Mouse (Mus musculus): Measurements from ENCODE around the gene Rgcc.

Gene Rgcc

GRCm38 (mm10) chr14:79301466-79301875 lies at the start of gene Rgcc:
Gene Rgcc, minus strand, starts transcription at chr14:79301645.
- peak; percentile 91 for DNase-seq (ENCODE audit: low read depth, low spot score)

- DNase-seq (ENCODE audit: low read depth, low spot score): no peak
Observed at GRCm38 (mm10) chr14:79346384-79346783, 44.9 kb upstream of the Rgcc start.

- no peak for DNase-seq (ENCODE audit: low read depth, low spot score)
Observed at GRCm38 (mm10) chr14:79335613-79336012, 34.2 kb upstream of the Rgcc start.

- no peak for DNase-seq (ENCODE audit: low read depth, low spot score)
Observed at GRCm38 (mm10) chr14:79331936-79332335, 30.5 kb upstream of the Rgcc start.

- no peak for DNase-seq (ENCODE audit: low read depth, low spot score)
Observed at GRCm38 (mm10) chr14:79330944-79331561, 29.6 kb upstream of the Rgcc start.

- DNase-seq (ENCODE audit: low read depth, low spot score): peak; percentile 53
Observed at GRCm38 (mm10) chr14:79327033-79327432, 25.6 kb upstream of the Rgcc start.

GRCm38 (mm10) chr14:79324112-79324840 lies 22.8 kb upstream of the Rgcc start:
- DNase-seq (ENCODE audit: low read depth, low spot score): no peak

- DNase-seq (ENCODE audit: low read depth, low spot score): no peak
Observed at GRCm38 (mm10) chr14:79321881-79322280, 20.4 kb upstream of the Rgcc start.

DNA sequence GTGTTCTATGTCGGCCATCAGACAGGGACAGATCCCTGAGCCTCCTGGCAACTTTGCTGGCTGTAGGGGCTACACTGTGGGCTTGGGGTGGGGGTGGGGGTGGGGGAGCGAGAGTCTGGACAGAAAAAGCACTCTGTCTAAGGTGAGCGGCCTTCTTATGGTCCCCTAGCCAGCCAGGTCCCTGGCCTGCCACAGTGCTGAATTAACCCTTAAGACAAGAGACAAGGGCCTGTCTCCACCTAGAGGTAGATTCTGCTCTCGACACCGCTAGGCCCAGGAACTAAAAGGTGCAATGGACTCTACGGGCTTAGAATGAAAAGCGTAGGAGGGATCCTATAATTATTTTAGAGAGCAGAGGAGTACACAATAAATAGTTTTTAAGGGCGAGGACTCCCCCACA lies 19.7 kb upstream of the Rgcc start:
- DNase-seq (ENCODE audit: low read depth, low spot score): no peak

- DNase-seq (ENCODE audit: low read depth, low spot score): peak; percentile 63
Observed at GRCm38 (mm10) chr14:79317602-79318001, 16.2 kb upstream of the Rgcc start.

DNA sequence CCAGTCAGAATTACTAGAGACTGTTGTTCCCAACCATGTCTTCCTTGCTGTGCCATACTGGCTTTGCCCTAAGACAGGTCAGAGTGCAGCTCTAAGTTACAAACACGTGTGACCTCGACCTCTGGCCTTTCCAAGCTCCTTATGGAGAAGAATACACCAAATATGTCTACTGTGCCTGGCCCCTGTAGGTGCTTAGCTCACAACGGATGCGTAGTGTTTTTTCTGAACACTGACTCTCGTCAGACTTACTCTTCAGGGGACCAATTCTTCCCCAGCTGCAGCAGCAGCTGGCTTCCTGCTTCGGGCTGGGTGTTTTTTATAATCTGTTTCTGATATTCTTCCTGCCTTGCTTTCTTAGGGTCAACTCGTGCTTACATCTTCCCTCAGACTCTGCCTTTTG lies 14.4 kb upstream of the Rgcc start:
- no peak for DNase-seq (ENCODE audit: low read depth, low spot score)

GRCm38 (mm10) chr14:79314245-79315010 lies 13.0 kb upstream of the Rgcc start:
- no peak for DNase-seq (ENCODE audit: low read depth, low spot score)

DNA sequence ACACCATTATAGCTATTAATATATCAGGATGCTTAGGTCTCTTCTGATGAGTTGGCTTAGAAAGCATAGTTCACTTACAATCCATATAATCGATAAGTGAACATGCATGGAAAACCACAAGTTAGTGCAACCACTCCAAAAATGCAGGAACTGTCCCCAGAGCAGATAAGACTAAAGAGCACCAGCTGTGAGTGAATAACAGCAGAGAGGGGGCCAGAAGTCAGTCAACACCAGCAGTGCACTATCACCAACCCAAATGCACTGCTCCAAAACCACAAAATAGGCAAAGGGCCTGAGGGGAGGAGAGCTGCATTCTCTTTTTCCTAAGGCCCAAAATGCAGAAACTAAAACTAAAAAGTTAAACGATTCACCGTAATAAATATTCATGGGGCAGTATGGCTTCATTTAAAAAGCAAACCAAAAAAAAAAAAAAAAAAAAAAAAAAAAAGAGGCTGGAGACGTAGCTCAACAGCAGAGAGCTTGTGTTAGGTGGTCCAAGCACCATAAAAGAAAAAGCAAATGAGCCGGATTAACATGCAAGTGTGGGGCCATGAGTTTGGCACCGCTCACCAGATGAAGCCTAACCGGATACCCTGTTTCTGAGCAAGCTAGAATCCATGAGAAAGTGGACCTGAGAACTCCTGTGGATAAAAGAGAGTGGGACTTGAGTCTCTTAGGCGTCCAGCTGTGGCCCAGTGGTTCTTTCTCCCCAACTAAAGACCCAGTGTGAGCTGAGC lies 12.2 kb upstream of the Rgcc start:
- no peak for DNase-seq (ENCODE audit: low read depth, low spot score)

DNA sequence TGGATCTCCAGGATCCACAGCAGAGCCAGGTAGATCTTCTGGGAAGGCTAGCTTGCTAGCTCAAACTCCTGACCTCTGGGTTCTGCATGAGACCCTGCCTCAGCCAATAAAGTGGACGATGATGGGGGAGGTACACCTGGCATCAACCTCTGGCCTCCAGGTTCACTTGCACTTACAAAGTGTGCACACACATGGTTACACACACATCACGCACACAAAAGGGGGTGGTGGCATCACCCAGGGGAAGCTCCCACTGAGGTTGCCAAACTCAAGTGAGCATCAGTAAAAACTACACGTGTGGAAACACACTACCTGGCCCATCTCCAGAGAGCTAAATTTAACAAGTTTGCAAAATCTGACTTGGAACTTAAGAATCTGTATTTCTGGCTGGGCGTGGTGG lies 11.3 kb upstream of the Rgcc start:
- no peak for DNase-seq (ENCODE audit: low read depth, low spot score)

DNA sequence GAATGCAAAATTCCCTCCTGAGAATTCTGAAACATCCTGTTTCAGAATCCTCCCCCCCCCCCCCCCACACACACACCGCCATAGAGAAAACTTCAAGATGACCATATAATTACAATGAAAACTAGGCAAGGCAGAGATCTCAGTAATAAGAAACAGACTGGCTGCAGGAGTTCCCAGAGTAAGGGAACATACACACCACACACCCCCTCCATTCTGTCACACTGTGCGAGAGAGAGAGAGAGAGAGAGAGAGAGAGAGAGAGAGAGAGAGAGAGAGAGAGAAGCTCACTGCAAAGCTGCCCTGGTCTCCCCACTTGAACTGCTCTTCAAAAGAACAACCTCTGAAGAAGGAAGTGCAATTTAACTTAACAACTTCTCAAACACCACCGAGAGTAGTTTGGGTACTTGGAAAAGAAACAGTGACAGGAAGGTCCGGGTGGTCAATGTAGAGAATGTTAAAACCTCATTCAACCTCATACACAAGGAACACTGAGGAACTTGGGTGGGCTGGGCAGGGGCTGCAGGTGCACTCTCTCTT lies 10.5 kb upstream of the Rgcc start:
- DNase-seq (ENCODE audit: low read depth, low spot score): no peak

DNA sequence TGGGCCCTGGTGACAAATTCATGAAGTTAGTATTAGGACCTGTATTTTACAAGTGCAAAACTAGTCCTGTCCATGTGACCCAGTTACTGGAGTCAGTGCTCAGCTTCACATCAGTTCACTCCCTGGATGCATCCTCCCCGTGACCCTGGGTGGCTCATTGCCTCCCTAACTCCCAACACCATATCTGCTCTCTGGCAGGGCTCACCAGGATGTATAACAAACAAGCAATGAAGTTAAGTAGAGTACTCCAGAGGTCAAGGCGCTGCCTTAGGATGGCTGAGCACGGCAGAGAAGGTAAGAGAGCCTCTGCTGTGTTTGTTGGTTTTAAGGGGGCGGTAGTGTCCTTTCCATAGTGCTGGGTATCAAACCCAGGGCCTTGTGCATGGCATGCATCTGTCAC lies 7.7 kb upstream of the Rgcc start:
- no peak for DNase-seq (ENCODE audit: low read depth, low spot score)

DNA sequence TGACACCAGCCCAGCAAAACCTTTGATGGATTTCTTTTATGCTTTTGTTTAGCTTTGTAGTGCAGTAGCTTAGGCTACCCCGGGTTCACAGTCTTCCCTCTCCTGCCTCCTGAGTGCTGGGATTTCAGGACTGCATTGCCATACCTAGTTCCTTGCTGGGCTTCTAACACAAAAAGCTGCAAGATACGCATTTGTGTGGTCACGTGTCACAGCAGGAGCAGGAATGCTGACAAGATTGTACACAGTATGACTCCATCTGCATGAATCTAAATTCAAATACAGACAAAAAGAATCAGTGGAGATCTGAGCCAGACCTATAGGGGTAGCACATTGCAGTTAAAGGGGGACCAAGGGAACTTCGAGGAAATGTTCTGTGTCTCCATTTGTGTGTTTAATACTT lies 6.9 kb upstream of the Rgcc start:
- no peak for DNase-seq (ENCODE audit: low read depth, low spot score)

DNA sequence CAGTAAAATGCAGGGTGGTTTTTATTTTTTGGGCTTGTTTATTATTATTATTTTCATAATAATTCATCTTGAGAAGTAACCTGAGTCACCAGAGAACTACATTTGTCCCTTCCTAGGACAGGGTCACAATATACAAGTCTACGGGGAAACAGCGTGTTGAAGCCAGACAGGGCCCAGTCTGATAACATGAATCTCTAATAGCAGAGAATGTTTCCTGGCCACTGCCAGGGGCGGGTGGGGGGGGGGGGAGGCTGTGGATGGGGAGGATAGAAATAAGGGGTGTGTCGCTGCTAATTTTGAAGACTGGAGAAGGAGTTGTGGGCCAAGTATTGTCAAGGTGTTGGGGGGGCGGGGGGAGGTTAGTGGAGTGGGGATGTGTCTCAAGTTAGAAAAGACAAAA lies 6.5 kb upstream of the Rgcc start:
- DNase-seq (ENCODE audit: low read depth, low spot score): no peak

GRCm38 (mm10) chr14:79307138-79307537 lies 5.7 kb upstream of the Rgcc start:
- DNase-seq (ENCODE audit: low read depth, low spot score): no peak

GRCm38 (mm10) chr14:79304873-79305464 lies 3.5 kb upstream of the Rgcc start:
- no peak for DNase-seq (ENCODE audit: low read depth, low spot score)

DNA sequence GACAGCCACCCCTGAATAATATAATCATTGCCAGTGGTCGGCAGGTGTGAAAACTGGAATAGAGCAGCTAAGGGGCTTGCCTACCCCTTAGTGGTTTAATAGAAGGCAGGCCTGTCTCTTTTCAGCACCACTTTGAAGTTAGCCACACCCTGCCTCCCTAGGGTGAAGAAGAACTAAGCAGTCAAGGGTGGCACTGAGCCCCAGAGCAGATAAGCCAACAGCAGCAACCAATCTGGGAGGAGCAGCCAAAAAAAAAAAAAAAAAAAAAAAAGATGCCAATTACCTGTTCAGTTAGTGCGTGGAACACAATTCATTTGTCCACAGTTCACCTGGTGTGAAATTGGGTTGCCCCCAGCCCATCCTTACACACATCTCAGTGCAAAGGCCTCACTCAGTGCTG lies 1.7 kb upstream of the Rgcc start:
- no peak for DNase-seq (ENCODE audit: low read depth, low spot score)
